Mouse (Mus musculus): ENCODE measurements around the gene Med31.

Gene Med31

GRCm38 (mm10) chr11:72215410-72215797 is at the start of gene Med31:
Med31 (minus strand) TSS chr11:72215592.
- DNase-seq, result peak; percentile 76

GRCm38 (mm10) chr11:72256441-72256840 is 41.0 kb upstream of the Med31 start:
- no peak for DNase-seq

- no peak for DNase-seq
Observed at GRCm38 (mm10) chr11:72255629-72256028, 40.2 kb upstream of the Med31 start.

- DNase-seq, result no peak
Observed at GRCm38 (mm10) chr11:72245196-72245753, 29.9 kb upstream of the Med31 start.

- no peak for DNase-seq
Observed at GRCm38 (mm10) chr11:72240062-72240860, 24.9 kb upstream of the Med31 start.

GRCm38 (mm10) chr11:72234013-72234412 is 18.6 kb upstream of the Med31 start:
- DNase-seq, result no peak

- no peak for DNase-seq
Observed at GRCm38 (mm10) chr11:72232991-72233390, 17.6 kb upstream of the Med31 start.

- DNase-seq, result no peak
Observed at GRCm38 (mm10) chr11:72232068-72232467, 16.7 kb upstream of the Med31 start.

GRCm38 (mm10) chr11:72228513-72228912 is 13.1 kb upstream of the Med31 start:
- no peak for DNase-seq

GRCm38 (mm10) chr11:72226901-72227300 is 11.5 kb upstream of the Med31 start:
- DNase-seq, result no peak

GRCm38 (mm10) chr11:72226020-72226791 is 10.8 kb upstream of the Med31 start:
- DNase-seq, result no peak

- peak; percentile 86 for DNase-seq
Observed at GRCm38 (mm10) chr11:72224865-72225264, 9.5 kb upstream of the Med31 start.

- DNase-seq, result no peak
Observed at GRCm38 (mm10) chr11:72223414-72223813, 8.0 kb upstream of the Med31 start.

- DNase-seq, result peak; percentile 90
Observed at GRCm38 (mm10) chr11:72221278-72221677, 5.9 kb upstream of the Med31 start.

- DNase-seq, result no peak
Observed at GRCm38 (mm10) chr11:72217116-72217515, 1.7 kb upstream of the Med31 start.

GRCm38 (mm10) chr11:72214591-72215409 is 592 bp downstream of the Med31 start:
- DNase-seq, result peak; percentile 91

- DNase-seq, result no peak
Observed at GRCm38 (mm10) chr11:72207834-72208377, 7.5 kb downstream of the Med31 start.

- DNase-seq, result peak; percentile 93
Observed at GRCm38 (mm10) chr11:72207204-72207833, 8.1 kb downstream of the Med31 start, which contains the start of the genes 4933427D14Rik and Txndc17. 4933427D14Rik (minus strand) TSS chr11:72207459. Txndc17 (plus strand) TSS chr11:72207547.

GRCm38 (mm10) chr11:72206341-72207203 is 8.8 kb downstream of the Med31 start, which contains the start of gene Gm43951:
Gm43951 (minus strand) TSS chr11:72206840.
- DNase-seq, result peak; percentile 59

- DNase-seq, result no peak
Observed at GRCm38 (mm10) chr11:72205256-72205655, 10.1 kb downstream of the Med31 start.

GRCm38 (mm10) chr11:72203440-72203839 is 12.0 kb downstream of the Med31 start:
- no peak for DNase-seq
